Mouse (Mus musculus) embryonic facial prominence, embryonic 11.5 days (tissue): ENCODE measurements around the gene Trim62. TPM values are rescaled to one million over a fixed set of nuclear protein-coding genes. Genes with fewer than 3 reads are reported as not detected.

Experiments used
- ATAC-seq: fragments of 200-750 bp; cut with Nextera tagmentation; replicated peaks from 2 replicates; pipeline ENCODE4 v1.8.0; 2017; ENCODE audit warnings: low read depth; ENCODE audit not compliant: insufficient number of reproducible peaks, low FRiP score, low TSS enrichment
- DNase-seq: peaks from one replicate; pipeline ENCODE4 v3.0.0-alpha.2; 2015; ENCODE audit warnings: low spot score
- H3K27ac ChIP-seq: fragments of 300-500 bp; sonication (generic); replicated peaks from 2 replicates; pipeline ENCODE4 v1.5.1; 2014; ENCODE audit warnings: mild to moderate bottlenecking, low read depth, low read length, control low read depth
- H3K27me3 ChIP-seq: fragments of 300-500 bp; sonication (generic); 2 replicates; pipeline ENCODE4 v1.6.1; 2014; ENCODE audit warnings: mild to moderate bottlenecking, low read length, moderate library complexity, mixed read lengths; ENCODE audit not compliant: control insufficient read depth, insufficient read depth
- H3K36me3 ChIP-seq: fragments of 300-500 bp; sonication (generic); replicated peaks from 2 replicates; pipeline ENCODE4 v1.6.1; 2014; ENCODE audit warnings: low read depth, mild to moderate bottlenecking, low read length, moderate library complexity, mixed read lengths; ENCODE audit not compliant: control insufficient read depth, insufficient read depth
- H3K4me1 ChIP-seq: fragments of 300-500 bp; sonication (generic); 2 replicates; pipeline ENCODE4 v1.6.1; 2014; ENCODE audit warnings: low read length, mixed read lengths; ENCODE audit not compliant: control insufficient read depth, insufficient read depth
- H3K4me2 ChIP-seq: fragments of 300-500 bp; sonication (generic); 2 replicates; pipeline ENCODE4 v1.6.1; 2014; ENCODE audit warnings: low read depth, mild to moderate bottlenecking, control low read depth, low read length, moderate library complexity
- H3K4me3 ChIP-seq: fragments of 300-500 bp; sonication (generic); 2 replicates; pipeline ENCODE4 v1.5.1; 2014; ENCODE audit warnings: low read depth, low read length, control low read depth
- H3K9ac ChIP-seq: fragments of 300-500 bp; sonication (generic); replicated peaks from 2 replicates; pipeline ENCODE4 v1.6.1; 2014; ENCODE audit warnings: mild to moderate bottlenecking, control low read depth, low read length
- H3K9me3 ChIP-seq: fragments of 300-500 bp; sonication (generic); replicated peaks from 2 replicates; pipeline ENCODE4 v1.6.1; 2016; ENCODE audit warnings: mild to moderate bottlenecking, low read length, inconsistent platforms, mixed read lengths; ENCODE audit not compliant: control insufficient read depth
- WGBS: fragments of 180-500 bp; shearing (Covaris S2); extraction: QIAGEN DNeasy Blood & Tissue Kit; methylation state at CpG from one replicate; pipeline ENCODE4 v1.1.7; 2014; 5-methylcytosine and 5-hydroxymethylcytosine counted together
- polyA plus RNA-seq: library from polyadenylated mRNA; unstranded; fragments of >200 nt; fragmentation: Nextera tagmentation; extraction: Ambion mirVana; gene quantifications from 2 replicates; pipeline ENCODE4 v1.2.1, GENCODE M21; 2014

Trim62 gene
- polyA plus RNA-seq, 1 experiment from 2014 or later: 14.6 TPM

DNA sequence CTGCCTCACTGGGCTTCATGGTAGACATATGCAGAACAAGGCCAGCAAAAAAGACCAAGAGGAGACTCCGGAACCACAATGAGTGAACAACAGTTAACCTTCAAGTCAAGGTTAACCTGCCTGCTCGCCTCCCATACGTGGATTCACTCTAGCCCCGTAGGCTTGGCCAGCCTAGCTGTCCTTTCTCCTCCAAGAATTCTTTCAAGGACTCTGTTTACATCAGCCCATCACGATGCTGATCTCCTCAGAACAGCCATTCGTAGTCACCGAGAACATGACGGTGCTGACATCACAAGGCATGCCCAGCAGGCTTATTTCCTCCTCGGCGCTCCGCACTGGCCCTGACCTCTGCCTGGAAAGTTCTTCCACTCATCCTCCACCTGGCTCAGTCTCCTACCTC lies 74.8 kb downstream of the Trim62 start:
- WGBS: 85% methylated on average over 11 of the region's 11 CpGs
- H3K27ac ChIP-seq: no peak overlapping the region
- H3K4me1 ChIP-seq: 0 out of 2 replicates have a peak, but pooled peaks cover 2% of the 10 kb centered on the region
- no peak for DNase-seq
- H3K27me3 ChIP-seq: 0 out of 2 replicates have a peak, but pooled peaks cover 2% of the 10 kb centered on the region
- no peak overlapping the region for H3K4me2 ChIP-seq
- no peaks in the 10 kb centered on the region for H3K36me3 ChIP-seq
- H3K4me3 ChIP-seq: no peak overlapping the region
- no peak overlapping the region for H3K9ac ChIP-seq
- no peaks in the 10 kb centered on the region for H3K9me3 ChIP-seq
- ATAC-seq: no peak

DNA sequence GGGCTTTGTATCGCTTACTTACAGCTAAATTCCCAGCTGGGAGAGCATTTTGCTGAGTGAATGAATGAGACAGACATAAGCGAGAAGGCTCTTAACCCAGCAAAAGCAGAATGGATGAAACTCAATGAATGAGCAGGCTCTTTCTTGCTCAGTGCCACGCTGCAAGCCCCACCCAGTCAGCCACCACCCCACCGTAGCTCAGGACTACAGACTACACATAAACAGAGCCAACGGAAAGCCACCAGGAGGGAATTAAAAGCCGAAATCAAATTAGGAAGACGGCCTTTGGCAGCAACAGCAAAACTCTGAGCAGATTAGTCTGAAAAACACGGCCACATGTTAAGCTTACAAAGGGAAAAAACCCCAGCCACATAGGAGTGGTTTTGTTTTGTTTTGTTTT lies 75.5 kb downstream of the Trim62 start:
- H3K36me3 ChIP-seq: no peaks in the 10 kb centered on the region
- WGBS: 51% methylated on average over 8 of the region's 8 CpGs
- H3K4me3 ChIP-seq: no peak overlapping the region
- no peak for ATAC-seq
- H3K9ac ChIP-seq: no peak overlapping the region
- peak; percentile 49 for DNase-seq
- H3K9me3 ChIP-seq: no peaks in the 10 kb centered on the region
- H3K4me1 ChIP-seq: 0 out of 2 replicates have a peak, but pooled peaks cover 2% of the 10 kb centered on the region
- no peak overlapping the region for H3K27ac ChIP-seq
- H3K4me2 ChIP-seq: no peak overlapping the region
- 0 out of 2 replicates have a peak, but pooled peaks cover 2% of the 10 kb centered on the region for H3K27me3 ChIP-seq

DNA sequence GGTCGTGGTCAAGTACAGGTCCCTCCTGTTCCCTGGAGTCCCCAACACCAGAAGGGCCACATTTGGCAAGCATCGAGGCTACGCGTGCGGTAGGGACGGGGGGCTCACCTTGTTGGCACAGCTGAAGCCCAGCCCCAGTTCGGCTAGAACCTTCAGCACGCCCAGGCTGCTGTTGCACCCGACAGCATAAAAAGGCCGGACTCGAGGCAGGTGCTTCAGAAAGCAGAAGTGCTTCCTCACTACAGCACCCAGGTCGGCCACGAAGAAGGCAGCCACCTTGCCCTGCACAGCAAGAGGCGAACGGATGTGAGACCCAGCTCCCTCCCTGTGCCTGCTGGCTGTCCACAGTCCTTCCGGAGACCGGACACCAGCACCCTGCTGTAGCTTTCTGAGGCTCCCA lies 76.3 kb downstream of the Trim62 start:
- H3K27me3 ChIP-seq: 0 out of 2 replicates have a peak, but pooled peaks cover 2% of the 10 kb centered on the region
- no peak overlapping the region for H3K4me2 ChIP-seq
- no peak overlapping the region for H3K9ac ChIP-seq
- H3K36me3 ChIP-seq: no peaks in the 10 kb centered on the region
- H3K4me1 ChIP-seq: 0 out of 2 replicates have a peak, but pooled peaks cover 2% of the 10 kb centered on the region
- H3K4me3 ChIP-seq: no peak overlapping the region
- no peak overlapping the region for H3K27ac ChIP-seq
- no peak for DNase-seq
- no peaks in the 10 kb centered on the region for H3K9me3 ChIP-seq
- ATAC-seq: no peak
- 89% methylated on average over 17 of the region's 17 CpGs for WGBS

Other genes starting within 250 kb of the Trim62 start
- 65.7 and 68.0 TPM in 2 replicates for gene Phc2, start 228.9 kb upstream of the Trim62 start, polyA plus RNA-seq
- gene A3galt2, start 128.2 kb upstream of the Trim62 start, polyA plus RNA-seq: 0.11 and 0.18 TPM in 2 replicates
- gene Zfp362, start 77.5 kb upstream of the Trim62 start, polyA plus RNA-seq: 31.1 and 34.3 TPM in 2 replicates
- 14.0 and 14.6 TPM in 2 replicates for gene Azin2, start 78.9 kb downstream of the Trim62 start, polyA plus RNA-seq
- gene Ak2, start 108.4 kb downstream of the Trim62 start, polyA plus RNA-seq: 152 and 154 TPM in 2 replicates
- 9.0 and 10.3 TPM in 2 replicates for gene Rnf19b, start 174.7 kb downstream of the Trim62 start, polyA plus RNA-seq
- gene Tmem54, start 222.0 kb downstream of the Trim62 start, polyA plus RNA-seq: 6.3 and 6.4 TPM in 2 replicates
- 3.1 and 3.5 TPM in 2 replicates for gene Hpca, start 238.5 kb downstream of the Trim62 start, polyA plus RNA-seq